Mouse (Mus musculus) small intestine, adult 2 months (tissue): ENCODE measurements around the gene Tgfa.

Source experiments
- CTCF ChIP-seq: fragments of 200-500 bp; IDR thresholded peaks from 2 replicates; pipeline ENCODE4 v1.5.1; 2012; ENCODE audit warnings: low read depth, mild to moderate bottlenecking, control low read depth, inconsistent platforms, low read length, moderate library complexity, mixed read lengths; ENCODE audit not compliant: insufficient replicate concordance, insufficient read length; ENCODE audit errors: extremely low read depth
- POLR2A ChIP-seq: fragments of 200-500 bp; IDR thresholded peaks from 2 replicates; pipeline ENCODE4 v1.6.1; 2012; ENCODE audit warnings: low read depth, mild to moderate bottlenecking, control low read depth, inconsistent platforms, low read length, moderate library complexity

- TF ChIP-seq CTCF (no peak), POLR2A (no peak)
Observed at GRCm38 (mm10) chr6:86250830-86251229, 55.8 kb downstream of the Tgfa start.
